8 mouse cellular contexts compared by ENCODE assay signal in genomic region chr7:83631828-83632681, GRCm38 (mm10). TPM values are rescaled to one million over a fixed set of nuclear protein-coding genes. Genes with fewer than 3 reads are reported as not detected.
DNase-seq lines count a peak whose midpoint lies in the region; ATAC-seq and TF ChIP-seq lines count a peak whose summit lies in the region.

Gene Stard5 (plus strand): TSS chr7:83631959.

- peak within 1 kb of the TSS; percentile 87 for H3K4me3 ChIP-seq in E14TG2a.4 (replicated peaks; ENCODE audit: low read length)
- peak within 1 kb of the TSS; percentile 59 for H3K4me3 ChIP-seq in forebrain, embryonic 13.5 days
- peak within 1 kb of the TSS; percentile 67 for H3K4me3 ChIP-seq in liver, postnatal 0 days (ENCODE audit: low read depth, low read length)
- peak within 1 kb of the TSS; percentile 53 for H3K4me3 ChIP-seq in neural tube, embryonic 14.5 days (ENCODE audit: low read depth, low read length)

- H3K27me3 ChIP-seq in E14TG2a.4 (ENCODE audit: insufficient read depth, low read length), result no peaks in the 10 kb centered on the region; the same call in 1 of the 2 replicates
- H3K27me3 ChIP-seq in forebrain, embryonic 13.5 days, result no peaks in the 10 kb centered on the region
- H3K27me3 ChIP-seq in liver, postnatal 0 days (ENCODE audit: insufficient read depth, low read length), result no peaks in the 10 kb centered on the region
- no peaks in the 10 kb centered on the region for H3K27me3 ChIP-seq in neural tube, embryonic 14.5 days (ENCODE audit: control insufficient read depth, insufficient read depth, low read length)

- peak; percentile 99 for ATAC-seq in forebrain, embryonic 13.5 days
- ATAC-seq in liver, postnatal 0 days, result peak; percentile 93
- ATAC-seq in neural tube, embryonic 14.5 days (ENCODE audit: low read depth), result peak; percentile 98

- peaks cover 27% of the 10 kb centered on the region for H3K36me3 ChIP-seq in E14TG2a.4 (ENCODE audit: insufficient read depth, low read length)
- no peaks in the 10 kb centered on the region for H3K36me3 ChIP-seq in forebrain, embryonic 13.5 days (ENCODE audit: poor library complexity, severe bottlenecking)
- peaks cover 16% of the 10 kb centered on the region; the same call in 1 of the 2 replicates for H3K36me3 ChIP-seq in liver, postnatal 0 days (replicated peaks; ENCODE audit: insufficient read depth, low read length)
- no peaks in the 10 kb centered on the region for H3K36me3 ChIP-seq in neural tube, embryonic 14.5 days (ENCODE audit: control insufficient read depth, insufficient read depth, low read length)

- no peak within 1 kb of the TSS for H3K27ac ChIP-seq in forebrain, embryonic 13.5 days
- H3K27ac ChIP-seq in liver, postnatal 0 days (ENCODE audit: low read depth), result peak within 1 kb of the TSS; percentile 85
- H3K27ac ChIP-seq in neural tube, embryonic 14.5 days (ENCODE audit: low read depth, low read length), result peak within 1 kb of the TSS; percentile 73

- under 1% methylated on average over 35 of the region's 35 CpGs for WGBS in forebrain, embryonic 13.5 days
- WGBS in large intestine, adult 2 months, result under 1% methylated on average over 35 of the region's 35 CpGs
- WGBS in liver, postnatal 0 days (ENCODE audit: insufficient replicate concordance), result 2% methylated on average over 35 of the region's 35 CpGs
- WGBS in neural tube, embryonic 14.5 days, result under 1% methylated on average over 35 of the region's 35 CpGs

- peak; percentile 91 for DNase-seq in c-Kit-positive CD71-positive TER-119-positive erythroid progenitor cells, embryonic 14.5 days (ENCODE audit: low spot score)
- peak; percentile 94 to 96 for DNase-seq in heart, postnatal 10 days
- peak; percentile 96 for DNase-seq in large intestine, adult 2 months (ENCODE audit: low read depth, low spot score)
- peak; percentile 94 for DNase-seq in liver, postnatal 0 days
- peak; percentile 94 for DNase-seq in testis, postnatal 10 days (ENCODE audit: low spot score)

- no peaks in the 10 kb centered on the region for H3K9me3 ChIP-seq in E14TG2a.4 (ENCODE audit: low read length)
- no peaks in the 10 kb centered on the region for H3K9me3 ChIP-seq in forebrain, embryonic 13.5 days (replicated peaks)
- H3K9me3 ChIP-seq in liver, postnatal 0 days (ENCODE audit: low read length), result no peaks in the 10 kb centered on the region
- H3K9me3 ChIP-seq in neural tube, embryonic 14.5 days (ENCODE audit: control insufficient read depth, low read length), result no peaks in the 10 kb centered on the region

- peak within 1 kb of the TSS; percentile 73 for H3K9ac ChIP-seq in forebrain, embryonic 13.5 days
- H3K9ac ChIP-seq in liver, postnatal 0 days (replicated peaks), result peak within 1 kb of the TSS; percentile 74
- H3K9ac ChIP-seq in neural tube, embryonic 14.5 days (replicated peaks; ENCODE audit: low read depth, low read length), result peak within 1 kb of the TSS; percentile 62

- TF ChIP-seq EP300 in liver, postnatal 0 days (IDR thresholded peaks at IDR 0.05; ENCODE audit: low read depth), result peak; percentile 5; the same call in 1 of the 2 replicates

- intact Hi-C loops in heart, postnatal 10 days (cut with DNase I), result loop anchor here (2.0 kb wide), 2 partner anchors 19 to 65 kb away; no protein-coding TSS in a partner anchor

- peaks cover 19% of the 10 kb centered on the region for H3K4me1 ChIP-seq in E14TG2a.4 (replicated peaks; ENCODE audit: low read depth, low read length)
- H3K4me1 ChIP-seq in forebrain, embryonic 13.5 days, result peaks cover 16% of the 10 kb centered on the region
- peaks cover 20% of the 10 kb centered on the region for H3K4me1 ChIP-seq in liver, postnatal 0 days (ENCODE audit: insufficient read depth)
- H3K4me1 ChIP-seq in neural tube, embryonic 14.5 days (ENCODE audit: control insufficient read depth, insufficient read depth, low read length), result 0 out of 2 replicates have a peak, but pooled peaks cover 4% of the 10 kb centered on the region

- H3K4me2 ChIP-seq in forebrain, embryonic 13.5 days, result peak within 1 kb of the TSS; percentile 77
- H3K4me2 ChIP-seq in liver, postnatal 0 days (ENCODE audit: low read depth, low read length), result peak within 1 kb of the TSS; percentile 77
- H3K4me2 ChIP-seq in neural tube, embryonic 14.5 days (ENCODE audit: low read depth, low read length), result peak within 1 kb of the TSS; percentile 70

- no peak for TF ChIP-seq CTCF in E14TG2a.4 (conservative IDR thresholded peaks at IDR 0.05; ENCODE audit: low read length)
- peak; percentile 17; the same call in 1 of the 2 replicates for TF ChIP-seq CTCF in liver, postnatal 0 days (IDR thresholded peaks at IDR 0.05; ENCODE audit: low read depth)

RNA-seq across cellular contexts. Expression of gene Stard5, which starts in this region (rescaled TPM):
- 7.5 and 8.5 TPM in 2 replicates for polyA plus RNA-seq in forebrain, embryonic 13.5 days (2015; fragmentation: Nextera tagmentation; extraction: Ambion mirVana)
- total RNA-seq in heart, postnatal 10 days (2021), result 10 to 100 TPM; 19.5 to 22.9 TPM
- polyA plus RNA-seq in large intestine, adult 2 months (2012; rRNA removed), result 7.3 and 7.7 TPM in 2 replicates
- 61.4 and 63.2 TPM in 2 replicates for polyA plus RNA-seq in liver, postnatal 0 days (2015; fragmentation: Nextera tagmentation; extraction: Ambion mirVana)
- polyA plus RNA-seq in neural tube, embryonic 14.5 days (2014; fragmentation: Nextera tagmentation; extraction: Ambion mirVana), result 3.9 and 5.2 TPM in 2 replicates
